Mouse (Mus musculus): ENCODE results near the gene Lamc1. TPM values are rescaled to one million over a fixed set of nuclear protein-coding genes. Genes with fewer than 3 reads are reported as not detected.
A peak's percentile ranks its signal among the peaks of the same experiment; 100 is the strongest.

The Lamc1 gene
- polyA plus RNA-seq, 1 experiment from 2014 or later: 151 TPM

DNA sequence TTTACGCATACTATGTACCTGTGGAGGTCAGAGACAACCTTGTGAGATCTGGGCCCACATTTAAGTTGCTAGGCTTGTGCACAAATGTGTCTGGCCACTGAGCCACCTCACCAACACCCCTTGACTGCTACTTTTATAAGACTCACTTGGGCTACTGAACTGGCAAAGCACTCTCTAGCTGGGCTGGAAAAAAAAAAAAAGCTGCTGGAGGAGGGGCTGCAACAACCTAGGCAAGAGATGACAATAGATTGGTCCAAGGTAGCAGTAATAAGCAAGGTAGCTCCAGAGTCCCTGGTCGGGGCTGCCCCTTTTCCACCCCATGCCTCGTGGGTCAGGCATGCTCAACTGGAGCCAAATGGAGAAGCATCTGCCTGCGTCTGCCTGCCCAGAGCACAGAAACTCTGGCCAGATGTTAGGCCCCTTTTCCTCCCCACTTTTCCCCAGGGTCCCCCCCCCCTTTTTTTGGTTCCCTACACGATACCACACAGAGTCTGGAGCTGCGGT, 63.7 kb downstream of the Lamc1 start:
- WGBS: 66% methylated on average over 6 of the region's 6 CpGs
- H3K4me2 ChIP-seq (replicated peaks; ENCODE audit: low read depth, low read length): no peak overlapping the region
- no peak overlapping the region for H3K4me3 ChIP-seq (ENCODE audit: low read length)
- H3K27ac ChIP-seq (ENCODE audit: low read depth, low read length): no peak overlapping the region
- 0 out of 2 replicates have a peak, but pooled peaks have one; percentile 17 for ATAC-seq (ENCODE audit: low FRiP score, low TSS enrichment)
- H3K9ac ChIP-seq (ENCODE audit: low read depth, low read length): no peak overlapping the region
- no peaks in the 10 kb centered on the region for H3K27me3 ChIP-seq (ENCODE audit: control insufficient read depth, insufficient read depth, low read length)
- no peaks in the 10 kb centered on the region for H3K36me3 ChIP-seq (ENCODE audit: control insufficient read depth, insufficient read depth, low read length)
- no peaks in the 10 kb centered on the region for H3K9me3 ChIP-seq (ENCODE audit: control insufficient read depth, low read length)
- H3K4me1 ChIP-seq (ENCODE audit: control insufficient read depth, insufficient read depth, low read length): peaks cover 37% of the 10 kb centered on the region

DNA sequence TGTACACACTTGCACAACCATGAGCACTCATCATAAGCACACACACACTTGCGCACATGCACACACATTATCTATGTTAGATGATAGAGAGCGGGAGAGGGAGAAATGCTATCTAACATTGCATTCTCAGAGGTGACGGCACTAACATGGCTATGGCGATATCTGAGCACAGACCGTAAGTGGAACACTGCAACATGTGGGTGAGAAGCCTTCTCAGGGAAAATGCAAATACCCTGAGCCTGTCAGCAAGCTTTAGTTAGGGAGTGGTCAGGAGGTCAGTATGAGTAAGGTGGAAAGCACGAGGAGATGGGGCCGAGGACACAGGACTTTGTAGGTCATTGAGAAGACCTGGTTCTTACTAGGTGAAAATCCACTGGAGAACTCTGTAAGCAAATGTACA, 64.3 kb downstream of the Lamc1 start:
- Histone ChIP-seq H3K9ac (ENCODE audit: low read depth, low read length) (no peak overlapping the region), H3K9me3 (ENCODE audit: control insufficient read depth, low read length) (no peaks in the 10 kb centered on the region), H3K4me1 (ENCODE audit: control insufficient read depth, insufficient read depth, low read length) (peaks cover 37% of the 10 kb centered on the region), H3K27ac (ENCODE audit: low read depth, low read length) (peak overlapping the region; percentile 52; the same call in 1 of the 2 replicates), H3K27me3 (ENCODE audit: control insufficient read depth, insufficient read depth, low read length) (no peaks in the 10 kb centered on the region), H3K36me3 (ENCODE audit: control insufficient read depth, insufficient read depth, low read length) (no peaks in the 10 kb centered on the region), H3K4me2 (replicated peaks; ENCODE audit: low read depth, low read length) (no peak overlapping the region), H3K4me3 (ENCODE audit: low read length) (no peak overlapping the region)
- ATAC-seq (ENCODE audit: low FRiP score, low TSS enrichment): no peak
- 90% methylated on average over 7 of the region's 7 CpGs for WGBS

DNA sequence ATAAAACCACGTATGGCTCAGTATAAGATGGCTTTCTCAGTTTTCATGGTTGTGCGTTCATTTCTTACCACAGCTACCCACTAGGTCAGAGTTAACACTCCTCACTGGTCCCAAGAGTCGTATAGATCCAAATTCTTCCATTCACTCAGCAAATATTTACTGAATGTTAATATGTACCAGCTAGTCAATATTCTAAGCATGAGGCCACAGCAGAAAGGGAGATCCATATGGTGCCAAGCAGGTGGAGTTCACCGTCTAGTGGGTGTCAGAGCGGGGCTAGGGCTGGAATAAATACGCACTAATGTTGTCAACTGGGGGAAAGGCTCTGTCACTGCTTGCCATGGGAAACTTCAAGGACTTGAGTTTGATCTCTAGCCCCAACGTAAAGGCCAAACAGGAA, 64.9 kb downstream of the Lamc1 start:
- WGBS: 83% methylated on average over 7 of the region's 7 CpGs
- no peak overlapping the region for H3K4me3 ChIP-seq (ENCODE audit: low read length)
- H3K9ac ChIP-seq (ENCODE audit: low read depth, low read length): no peak overlapping the region
- H3K27me3 ChIP-seq (ENCODE audit: control insufficient read depth, insufficient read depth, low read length): no peaks in the 10 kb centered on the region
- ATAC-seq (ENCODE audit: low FRiP score, low TSS enrichment): no peak
- H3K4me1 ChIP-seq (ENCODE audit: control insufficient read depth, insufficient read depth, low read length): peaks cover 37% of the 10 kb centered on the region
- peak overlapping the region; percentile 52; the same call in 1 of the 2 replicates for H3K27ac ChIP-seq (ENCODE audit: low read depth, low read length)
- no peak overlapping the region for H3K4me2 ChIP-seq (replicated peaks; ENCODE audit: low read depth, low read length)
- no peaks in the 10 kb centered on the region for H3K36me3 ChIP-seq (ENCODE audit: control insufficient read depth, insufficient read depth, low read length)
- H3K9me3 ChIP-seq (ENCODE audit: control insufficient read depth, low read length): no peaks in the 10 kb centered on the region

DNA sequence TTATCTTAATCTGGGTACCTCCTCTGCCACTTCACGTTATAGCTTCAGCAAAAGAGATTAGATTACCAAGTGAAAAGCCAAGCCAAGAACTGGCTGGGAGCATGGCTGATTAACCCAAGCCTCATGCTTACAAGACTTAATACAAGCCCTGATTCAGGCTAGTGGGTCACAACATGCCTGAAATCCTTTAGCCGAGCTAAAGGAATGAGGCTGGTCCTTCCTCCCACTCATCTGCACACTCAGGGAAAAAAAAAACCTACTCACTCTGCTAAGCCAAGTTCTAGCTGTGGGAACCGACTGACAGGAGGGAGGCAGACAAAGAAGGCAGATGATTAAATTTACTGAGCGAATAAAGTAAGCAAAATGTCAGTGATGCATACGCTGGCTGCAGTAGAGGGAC, 65.7 kb downstream of the Lamc1 start:
- WGBS: 27% methylated on average over 5 of the region's 5 CpGs
- Histone ChIP-seq H3K9ac (ENCODE audit: low read depth, low read length) (no peak overlapping the region), H3K27me3 (ENCODE audit: control insufficient read depth, insufficient read depth, low read length) (no peaks in the 10 kb centered on the region), H3K4me3 (ENCODE audit: low read length) (no peak overlapping the region), H3K9me3 (ENCODE audit: control insufficient read depth, low read length) (no peaks in the 10 kb centered on the region), H3K27ac (ENCODE audit: low read depth, low read length) (peak overlapping the region; percentile 52; the same call in 1 of the 2 replicates), H3K4me2 (replicated peaks; ENCODE audit: low read depth, low read length) (no peak overlapping the region), H3K36me3 (ENCODE audit: control insufficient read depth, insufficient read depth, low read length) (peaks cover 8% of the 10 kb centered on the region), H3K4me1 (ENCODE audit: control insufficient read depth, insufficient read depth, low read length) (peaks cover 33% of the 10 kb centered on the region)
- no peak for ATAC-seq (ENCODE audit: low FRiP score, low TSS enrichment)

DNA sequence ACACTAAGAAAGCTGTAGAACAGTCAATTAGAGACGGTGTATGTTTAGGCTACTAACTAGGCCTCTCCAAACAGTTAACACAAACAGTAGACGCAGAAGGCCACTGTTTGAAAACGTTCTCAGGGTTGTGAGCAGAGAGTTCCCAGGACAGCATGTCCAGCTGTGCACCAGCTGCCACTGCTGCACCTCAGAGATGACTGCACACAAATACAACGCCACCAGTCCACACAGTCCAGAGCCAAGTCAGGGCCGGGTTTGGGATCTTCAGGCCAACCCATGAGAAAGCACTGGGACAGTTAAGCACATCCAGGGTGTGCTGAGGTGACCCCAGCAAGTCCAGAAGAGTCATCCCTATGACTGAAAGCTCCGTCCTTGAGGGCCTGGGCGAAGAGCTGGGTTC, 67.0 kb downstream of the Lamc1 start:
- no peaks in the 10 kb centered on the region for H3K9me3 ChIP-seq (ENCODE audit: control insufficient read depth, low read length)
- no peak overlapping the region for H3K4me3 ChIP-seq (ENCODE audit: low read length)
- H3K9ac ChIP-seq (ENCODE audit: low read depth, low read length): no peak overlapping the region
- H3K4me1 ChIP-seq (ENCODE audit: control insufficient read depth, insufficient read depth, low read length): peaks cover 33% of the 10 kb centered on the region
- H3K27me3 ChIP-seq (ENCODE audit: control insufficient read depth, insufficient read depth, low read length): no peaks in the 10 kb centered on the region
- peak overlapping the region; percentile 63 for H3K27ac ChIP-seq (ENCODE audit: low read depth, low read length)
- H3K4me2 ChIP-seq (replicated peaks; ENCODE audit: low read depth, low read length): no peak overlapping the region
- H3K36me3 ChIP-seq (ENCODE audit: control insufficient read depth, insufficient read depth, low read length): peaks cover 17% of the 10 kb centered on the region
- no peak for ATAC-seq (ENCODE audit: low FRiP score, low TSS enrichment)
- WGBS: 60% methylated on average over 7 of the region's 7 CpGs

DNA sequence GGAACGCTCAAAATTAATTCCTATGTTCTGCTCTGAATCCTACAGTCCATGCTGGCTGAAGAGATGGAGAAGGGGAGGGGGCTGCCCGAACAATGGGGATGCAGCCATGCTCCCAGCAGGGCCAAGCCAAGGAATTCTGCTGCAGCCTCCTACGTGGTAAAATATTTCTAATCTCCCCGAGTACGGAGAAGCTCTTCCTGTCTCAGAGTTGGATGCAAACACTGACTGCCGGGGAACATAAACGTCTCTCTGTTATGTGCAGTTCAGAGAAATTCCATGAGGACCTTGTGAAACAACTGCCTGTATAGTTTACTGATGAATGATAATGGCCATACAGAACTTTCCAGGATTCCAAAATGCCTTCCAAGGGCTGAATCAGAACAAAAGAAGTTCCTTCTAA, 67.5 kb downstream of the Lamc1 start:
- no peak for ATAC-seq (ENCODE audit: low FRiP score, low TSS enrichment)
- Histone ChIP-seq H3K4me3 (ENCODE audit: low read length) (no peak overlapping the region), H3K27me3 (ENCODE audit: control insufficient read depth, insufficient read depth, low read length) (no peaks in the 10 kb centered on the region), H3K9me3 (ENCODE audit: control insufficient read depth, low read length) (no peaks in the 10 kb centered on the region), H3K4me2 (replicated peaks; ENCODE audit: low read depth, low read length) (no peak overlapping the region), H3K27ac (ENCODE audit: low read depth, low read length) (peak overlapping the region; percentile 63), H3K36me3 (ENCODE audit: control insufficient read depth, insufficient read depth, low read length) (peaks cover 17% of the 10 kb centered on the region), H3K4me1 (ENCODE audit: control insufficient read depth, insufficient read depth, low read length) (peaks cover 33% of the 10 kb centered on the region), H3K9ac (ENCODE audit: low read depth, low read length) (no peak overlapping the region)
- 45% methylated on average over 7 of the region's 7 CpGs for WGBS

DNA sequence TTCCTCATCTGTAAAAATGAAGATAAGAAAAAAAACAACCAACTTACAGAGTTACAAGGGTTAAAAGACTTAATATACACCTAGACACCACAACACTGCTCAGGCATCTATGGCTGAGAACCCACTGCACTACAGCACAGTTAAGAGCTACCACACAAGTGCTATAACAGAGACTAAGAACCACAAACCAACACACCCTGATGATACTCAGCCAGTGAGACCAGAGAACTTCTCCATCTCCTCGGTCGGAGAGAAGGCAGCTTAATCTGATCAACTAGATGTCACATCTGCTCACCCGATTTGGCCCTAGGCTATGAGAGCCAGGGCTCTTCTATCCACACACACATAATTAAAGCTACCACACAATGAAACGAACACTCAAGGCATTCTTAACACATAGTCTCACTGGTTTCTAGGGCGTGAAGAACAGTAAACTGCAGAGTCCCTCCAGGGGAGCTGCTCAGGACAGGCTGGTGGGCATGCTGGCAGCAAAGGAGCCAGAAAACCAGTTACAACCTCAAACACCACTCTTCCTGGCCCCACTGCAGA, 72.8 kb downstream of the Lamc1 start:
- Histone ChIP-seq H3K4me1 (ENCODE audit: control insufficient read depth, insufficient read depth, low read length) (peaks cover 2% of the 10 kb centered on the region; the same call in 1 of the 2 replicates), H3K27ac (ENCODE audit: low read depth, low read length) (no peak overlapping the region), H3K27me3 (ENCODE audit: control insufficient read depth, insufficient read depth, low read length) (no peaks in the 10 kb centered on the region), H3K9me3 (ENCODE audit: control insufficient read depth, low read length) (no peaks in the 10 kb centered on the region), H3K4me3 (ENCODE audit: low read length) (no peak overlapping the region), H3K4me2 (replicated peaks; ENCODE audit: low read depth, low read length) (no peak overlapping the region), H3K36me3 (ENCODE audit: control insufficient read depth, insufficient read depth, low read length) (peaks cover 33% of the 10 kb centered on the region), H3K9ac (ENCODE audit: low read depth, low read length) (no peak overlapping the region)
- WGBS: 75% methylated on average over 5 of the region's 5 CpGs
- no peak for ATAC-seq (ENCODE audit: low FRiP score, low TSS enrichment)

DNA sequence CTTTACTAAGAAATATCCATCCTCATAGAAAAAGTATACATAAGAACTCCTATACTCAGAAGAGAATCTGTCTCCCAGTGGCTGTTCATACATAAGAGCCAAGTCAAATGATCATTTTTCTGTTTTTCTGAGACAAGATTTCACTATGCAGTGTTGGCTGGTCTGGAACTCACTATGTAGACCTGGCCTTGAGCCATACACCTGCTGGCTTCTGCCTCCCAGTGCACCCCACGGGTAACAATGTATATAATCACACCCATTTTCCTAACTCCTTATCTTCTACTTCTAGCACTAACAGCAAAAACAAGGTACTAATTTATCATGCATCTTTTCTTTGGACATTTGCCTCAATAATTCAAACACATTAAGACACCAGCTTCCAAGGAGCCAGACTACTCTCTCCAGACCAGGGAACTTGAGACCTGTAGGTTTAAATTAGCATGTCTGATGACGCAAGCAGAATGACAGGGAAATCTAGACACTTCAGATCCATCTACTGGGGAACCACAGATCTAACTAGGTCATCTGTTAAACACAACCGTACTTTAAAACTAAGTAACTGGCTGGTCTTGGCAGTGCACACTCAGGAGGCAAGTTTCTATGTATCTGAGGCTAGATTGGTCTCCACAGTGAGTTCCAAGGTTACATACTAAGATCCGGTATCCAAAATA, 79.9 kb downstream of the Lamc1 start:
- Histone ChIP-seq H3K4me3 (ENCODE audit: low read length) (no peak overlapping the region), H3K4me2 (replicated peaks; ENCODE audit: low read depth, low read length) (no peak overlapping the region), H3K4me1 (ENCODE audit: control insufficient read depth, insufficient read depth, low read length) (peaks cover 3% of the 10 kb centered on the region; the same call in 1 of the 2 replicates), H3K9ac (ENCODE audit: low read depth, low read length) (no peak overlapping the region), H3K27ac (ENCODE audit: low read depth, low read length) (no peak overlapping the region), H3K9me3 (ENCODE audit: control insufficient read depth, low read length) (0 out of 2 replicates have a peak, but pooled peaks cover 4% of the 10 kb centered on the region), H3K27me3 (ENCODE audit: control insufficient read depth, insufficient read depth, low read length) (no peaks in the 10 kb centered on the region), H3K36me3 (ENCODE audit: control insufficient read depth, insufficient read depth, low read length) (peaks cover 64% of the 10 kb centered on the region)
- WGBS: 84% methylated on average over 4 of the region's 4 CpGs
- ATAC-seq (ENCODE audit: low FRiP score, low TSS enrichment): no peak

DNA sequence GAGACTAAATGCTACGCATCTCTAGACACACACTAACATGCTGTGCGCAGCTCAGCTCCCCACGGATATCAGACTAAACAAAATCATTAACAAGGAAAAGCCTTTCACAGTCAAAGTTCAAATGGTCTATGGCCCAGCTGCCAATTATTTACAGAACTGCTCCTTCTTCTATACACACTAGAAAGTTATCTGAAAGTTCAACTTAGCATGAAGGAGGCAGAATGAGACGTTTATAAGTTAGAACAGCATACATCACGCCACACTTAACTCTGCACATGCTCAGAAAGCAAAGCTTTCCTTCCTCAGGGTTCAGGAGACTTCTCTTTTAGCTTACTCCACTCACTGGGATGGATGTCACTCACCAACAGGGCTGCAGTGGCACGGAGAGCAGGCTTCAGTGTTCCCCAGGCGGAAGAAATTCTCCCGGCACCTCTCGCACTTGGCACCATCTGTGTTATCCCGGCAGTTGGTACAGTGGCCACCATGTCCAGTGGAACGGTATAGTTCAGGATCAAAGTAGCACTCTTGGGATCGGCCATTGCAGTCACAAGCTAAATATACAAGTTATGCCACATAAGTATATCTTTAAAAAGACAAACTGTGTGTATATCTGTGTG, 80.9 kb downstream of the Lamc1 start:
- peak overlapping the region; percentile 71 for H3K27ac ChIP-seq (ENCODE audit: low read depth, low read length)
- H3K27me3 ChIP-seq (ENCODE audit: control insufficient read depth, insufficient read depth, low read length): no peaks in the 10 kb centered on the region
- no peak overlapping the region for H3K4me3 ChIP-seq (ENCODE audit: low read length)
- no peak overlapping the region for H3K9ac ChIP-seq (ENCODE audit: low read depth, low read length)
- ATAC-seq (ENCODE audit: low FRiP score, low TSS enrichment): peak; percentile 47; the same call in 1 of the 2 replicates
- peaks cover 67% of the 10 kb centered on the region for H3K36me3 ChIP-seq (ENCODE audit: control insufficient read depth, insufficient read depth, low read length)
- H3K4me1 ChIP-seq (ENCODE audit: control insufficient read depth, insufficient read depth, low read length): peaks cover 3% of the 10 kb centered on the region; the same call in 1 of the 2 replicates
- 0 out of 2 replicates have a peak, but pooled peaks cover 4% of the 10 kb centered on the region for H3K9me3 ChIP-seq (ENCODE audit: control insufficient read depth, low read length)
- H3K4me2 ChIP-seq (replicated peaks; ENCODE audit: low read depth, low read length): no peak overlapping the region
- 85% methylated on average over 12 of the region's 12 CpGs for WGBS

Measured in kidney, embryonic 14.5 days (tissue).